Mouse (Mus musculus) limb, embryonic 13.5 days (tissue): ENCODE measurements at regions not wholly inside any gene's neighbourhood (a gene's known extent, or its start where the extent isn't known, plus 50 kb on each side); places are given as distances from the start of the nearest gene placed in this dataset.

ENCODE experiments used
- ATAC-seq: fragments of 200-750 bp; cut with Nextera tagmentation; 2 replicates; pipeline ENCODE4 v1.8.0; 2017; ENCODE audit warnings: low read depth, moderate number of reproducible peaks, moderate TSS enrichment; ENCODE audit not compliant: low FRiP score
- H3K27ac ChIP-seq: fragments of 300-500 bp; sonication (generic); 2 replicates; pipeline ENCODE4 v1.5.1; 2015; ENCODE audit warnings: inconsistent platforms, mild to moderate bottlenecking, moderate library complexity
- H3K27me3 ChIP-seq: fragments of 300-500 bp; sonication (generic); 2 replicates; pipeline ENCODE4 v1.6.1; 2015; ENCODE audit warnings: mild to moderate bottlenecking, inconsistent platforms
- H3K36me3 ChIP-seq: fragments of 300-500 bp; sonication (generic); 2 replicates; pipeline ENCODE4 v1.6.1; 2015; ENCODE audit warnings: inconsistent platforms, mild to moderate bottlenecking, moderate library complexity
- H3K4me1 ChIP-seq: fragments of 300-500 bp; sonication (generic); 2 replicates; pipeline ENCODE4 v1.6.1; 2015; ENCODE audit warnings: inconsistent platforms
- H3K4me2 ChIP-seq: fragments of 300-500 bp; sonication (generic); replicated peaks from 2 replicates; pipeline ENCODE4 v1.6.1; 2015; ENCODE audit warnings: inconsistent platforms, mild to moderate bottlenecking, moderate library complexity
- H3K4me3 ChIP-seq: fragments of 300-500 bp; sonication (generic); 2 replicates; pipeline ENCODE4 v1.5.1; 2015; ENCODE audit warnings: moderate library complexity, mild to moderate bottlenecking, inconsistent platforms
- H3K9ac ChIP-seq: fragments of 300-500 bp; sonication (generic); 2 replicates; pipeline ENCODE4 v1.6.1; 2015; ENCODE audit warnings: mild to moderate bottlenecking, inconsistent platforms
- H3K9me3 ChIP-seq: fragments of 300-500 bp; sonication (generic); 2 replicates; pipeline ENCODE4 v1.6.1; 2016; ENCODE audit warnings: inconsistent platforms
- WGBS: fragments of 180-500 bp; shearing (Covaris S2); methylation state at CpG from one replicate; pipeline ENCODE4 v1.1.7; 2015; 5-methylcytosine and 5-hydroxymethylcytosine counted together

GRCm38 (mm10) chr14:25243698-25244097 lies 215.3 kb upstream of the Zmiz1 start:
- WGBS, result 53% methylated on average over 5 of the region's 5 CpGs
- H3K4me3 ChIP-seq, result no peak overlapping the region
- no peak for ATAC-seq
- H3K27me3 ChIP-seq, result no peaks in the 10 kb centered on the region
- peaks cover 36% of the 10 kb centered on the region for H3K4me1 ChIP-seq
- no peaks in the 10 kb centered on the region for H3K9me3 ChIP-seq
- no peak overlapping the region for H3K9ac ChIP-seq
- H3K36me3 ChIP-seq, result no peaks in the 10 kb centered on the region
- peak overlapping the region; percentile 28 for H3K4me2 ChIP-seq
- peak overlapping the region; percentile 77 for H3K27ac ChIP-seq

GRCm38 (mm10) chr14:25244841-25245240 lies 214.1 kb upstream of the Zmiz1 start:
- no peak for ATAC-seq
- Histone ChIP-seq H3K27ac (no peak overlapping the region), H3K9me3 (no peaks in the 10 kb centered on the region), H3K4me2 (no peak overlapping the region), H3K9ac (no peak overlapping the region), H3K27me3 (no peaks in the 10 kb centered on the region), H3K4me3 (no peak overlapping the region), H3K4me1 (peaks cover 31% of the 10 kb centered on the region), H3K36me3 (no peaks in the 10 kb centered on the region)
- WGBS, result 92% methylated on average over 6 of the region's 6 CpGs

GRCm38 (mm10) chr14:25245691-25246090 lies 213.3 kb upstream of the Zmiz1 start:
- Histone ChIP-seq H3K4me1 (peaks cover 31% of the 10 kb centered on the region), H3K27me3 (no peaks in the 10 kb centered on the region), H3K27ac (no peak overlapping the region; the same call in 1 of the 2 replicates), H3K4me3 (no peak overlapping the region), H3K36me3 (no peaks in the 10 kb centered on the region), H3K4me2 (no peak overlapping the region), H3K9ac (no peak overlapping the region), H3K9me3 (no peaks in the 10 kb centered on the region)
- no peak for ATAC-seq
- WGBS, result 31% methylated on average over 4 of the region's 4 CpGs

- Histone ChIP-seq H3K4me2 (no peak overlapping the region), H3K27me3 (no peaks in the 10 kb centered on the region), H3K4me1 (peaks cover 15% of the 10 kb centered on the region), H3K9me3 (no peaks in the 10 kb centered on the region), H3K27ac (no peak overlapping the region), H3K36me3 (no peaks in the 10 kb centered on the region), H3K4me3 (no peak overlapping the region), H3K9ac (no peak overlapping the region)
- 91% methylated on average over 3 of the region's 3 CpGs for WGBS
- no peak for ATAC-seq
These were observed 210.0 kb upstream of the Zmiz1 start for GRCm38 (mm10) chr14:25248941-25249340.

- ATAC-seq, result no peak
- 89% methylated on average over 15 of the region's 15 CpGs for WGBS
- H3K4me2 ChIP-seq, result no peak overlapping the region
- H3K9me3 ChIP-seq, result no peaks in the 10 kb centered on the region
- no peaks in the 10 kb centered on the region for H3K36me3 ChIP-seq
- no peaks in the 10 kb centered on the region for H3K27me3 ChIP-seq
- H3K4me1 ChIP-seq, result no peaks in the 10 kb centered on the region
- no peak overlapping the region for H3K9ac ChIP-seq
- H3K4me3 ChIP-seq, result no peak overlapping the region
- H3K27ac ChIP-seq, result no peak overlapping the region
These were observed 205.8 kb upstream of the Zmiz1 start for GRCm38 (mm10) chr14:25253016-25253850.

- Histone ChIP-seq H3K4me3 (no peak overlapping the region), H3K9me3 (0 out of 2 replicates have a peak, but pooled peaks cover 3% of the 10 kb centered on the region), H3K4me2 (no peak overlapping the region), H3K27me3 (no peaks in the 10 kb centered on the region), H3K4me1 (peaks cover 10% of the 10 kb centered on the region), H3K9ac (no peak overlapping the region), H3K36me3 (no peaks in the 10 kb centered on the region), H3K27ac (no peak overlapping the region)
- WGBS, result 86% methylated on average over 1 of the region's 1 CpGs
- no peak for ATAC-seq
These were observed 195.9 kb upstream of the Zmiz1 start for GRCm38 (mm10) chr14:25263121-25263520.

GRCm38 (mm10) chr14:25266846-25267245 lies 192.1 kb upstream of the Zmiz1 start:
- Histone ChIP-seq H3K4me2 (no peak overlapping the region), H3K4me1 (peaks cover 21% of the 10 kb centered on the region), H3K27me3 (no peaks in the 10 kb centered on the region), H3K9ac (no peak overlapping the region), H3K36me3 (no peaks in the 10 kb centered on the region), H3K9me3 (no peaks in the 10 kb centered on the region), H3K27ac (no peak overlapping the region), H3K4me3 (no peak overlapping the region)
- no peak for ATAC-seq
- 58% methylated on average over 4 of the region's 4 CpGs for WGBS

- Histone ChIP-seq H3K36me3 (no peaks in the 10 kb centered on the region), H3K4me2 (no peak overlapping the region), H3K4me1 (peaks cover 29% of the 10 kb centered on the region), H3K9ac (no peak overlapping the region), H3K27ac (peak overlapping the region; percentile 66), H3K9me3 (no peaks in the 10 kb centered on the region), H3K4me3 (no peak overlapping the region), H3K27me3 (no peaks in the 10 kb centered on the region)
- ATAC-seq, result no peak
- WGBS, result 32% methylated on average over 13 of the region's 13 CpGs
These were observed 190.8 kb upstream of the Zmiz1 start for GRCm38 (mm10) chr14:25268090-25268631.

- peaks cover 33% of the 10 kb centered on the region for H3K4me1 ChIP-seq
- H3K27ac ChIP-seq, result no peak overlapping the region
- WGBS, result 29% methylated on average over 11 of the region's 11 CpGs
- no peak overlapping the region for H3K4me2 ChIP-seq
- no peak for ATAC-seq
- H3K4me3 ChIP-seq, result no peak overlapping the region
- no peaks in the 10 kb centered on the region for H3K9me3 ChIP-seq
- no peaks in the 10 kb centered on the region for H3K36me3 ChIP-seq
- H3K9ac ChIP-seq, result no peak overlapping the region
- no peaks in the 10 kb centered on the region for H3K27me3 ChIP-seq
These were observed 188.6 kb upstream of the Zmiz1 start for GRCm38 (mm10) chr14:25270227-25270876.

GRCm38 (mm10) chr14:25272366-25273156 lies 186.4 kb upstream of the Zmiz1 start:
- WGBS, result 47% methylated on average over 11 of the region's 11 CpGs
- Histone ChIP-seq H3K27ac (no peak overlapping the region), H3K4me1 (peaks cover 29% of the 10 kb centered on the region)

GRCm38 (mm10) chr14:25279751-25280150 lies 179.2 kb upstream of the Zmiz1 start:
- Histone ChIP-seq H3K9me3 (no peaks in the 10 kb centered on the region), H3K9ac (no peak overlapping the region), H3K4me3 (no peak overlapping the region), H3K4me1 (peaks cover 22% of the 10 kb centered on the region), H3K27me3 (no peaks in the 10 kb centered on the region), H3K27ac (no peak overlapping the region), H3K4me2 (no peak overlapping the region), H3K36me3 (no peaks in the 10 kb centered on the region)
- ATAC-seq, result no peak

More at GRCm38 (mm10) chr14:25272366-25273156, 186.4 kb upstream of the Zmiz1 start:
- no peak for ATAC-seq
- H3K36me3 ChIP-seq, result no peaks in the 10 kb centered on the region
- H3K4me2 ChIP-seq, result no peak overlapping the region
- no peak overlapping the region for H3K9ac ChIP-seq
- H3K27me3 ChIP-seq, result no peaks in the 10 kb centered on the region
- H3K9me3 ChIP-seq, result no peaks in the 10 kb centered on the region
- H3K4me3 ChIP-seq, result no peak overlapping the region

- 76% methylated on average over 1 of the region's 1 CpGs for WGBS
- Histone ChIP-seq H3K36me3 (no peaks in the 10 kb centered on the region), H3K27me3 (no peaks in the 10 kb centered on the region; the same call in 1 of the 2 replicates), H3K27ac (no peak overlapping the region), H3K4me1 (peaks cover 26% of the 10 kb centered on the region), H3K9ac (no peak overlapping the region), H3K4me2 (no peak overlapping the region), H3K4me3 (no peak overlapping the region), H3K9me3 (no peaks in the 10 kb centered on the region)
- ATAC-seq, result no peak
These were observed 166.4 kb upstream of the Zmiz1 start for GRCm38 (mm10) chr14:25292557-25292956.
